8 mouse cellular contexts compared by ENCODE assay signal in the genomic region with DNA sequence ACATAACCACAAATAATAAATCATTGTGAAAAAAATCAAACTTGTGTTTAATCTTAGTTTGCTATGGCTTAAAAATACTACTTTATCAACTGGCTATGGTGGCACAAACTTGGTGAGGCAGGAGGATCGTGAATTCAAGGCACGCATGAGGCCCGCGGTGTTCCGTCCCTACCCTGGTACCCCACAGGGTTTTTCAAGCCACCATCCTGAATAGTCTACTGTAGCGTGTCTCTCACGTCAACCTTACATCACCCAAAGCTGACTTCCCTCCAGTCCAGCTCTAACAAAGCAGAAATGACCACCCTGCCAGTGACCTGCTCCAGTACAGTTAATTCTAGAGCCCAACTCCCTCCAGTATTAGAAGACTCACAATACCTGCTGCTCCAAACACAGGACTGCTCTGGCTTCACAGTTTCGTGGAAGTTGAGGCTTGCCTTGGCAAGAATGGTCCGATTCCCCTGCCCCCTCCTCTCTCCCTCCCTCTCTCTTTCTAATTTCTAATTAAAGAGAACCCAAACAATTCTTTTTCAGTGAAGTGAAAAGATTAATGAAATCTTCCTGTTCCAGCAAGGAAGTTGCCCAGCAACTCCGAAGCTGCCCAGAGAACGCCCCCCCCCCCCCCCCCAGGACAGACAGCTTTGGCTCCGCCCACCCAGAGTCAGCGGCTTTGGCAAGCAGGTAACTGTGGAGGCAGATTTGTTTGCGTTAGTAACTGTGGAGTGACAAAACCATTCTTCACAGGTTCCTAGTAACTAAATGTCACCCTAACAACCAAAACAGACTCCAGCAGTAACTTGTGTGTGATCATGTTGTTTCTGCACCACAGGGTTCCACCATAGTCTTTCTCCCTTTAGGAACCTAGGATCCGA. TPM values are rescaled to one million over a fixed set of nuclear protein-coding genes. Genes with fewer than 3 reads are reported as not detected.
A peak's percentile ranks its signal among the peaks of the same experiment; 100 is the strongest.
DNase-seq lines count a peak whose midpoint lies in the region; ATAC-seq and TF ChIP-seq lines count a peak whose summit lies in the region.

A gene (minus strand): TSS at position 606 of the 869 bp plus-strand sequence.

- no peaks in the 10 kb centered on the region for H3K9me3 ChIP-seq in forebrain, embryonic 15.5 days
- H3K9me3 ChIP-seq in lung, postnatal 0 days (ENCODE audit: low read length), result no peaks in the 10 kb centered on the region

- ATAC-seq in forebrain, embryonic 15.5 days (replicated peaks), result peak; percentile 46; the same call in 1 of the 2 replicates
- peak; percentile 65 for ATAC-seq in lung, postnatal 0 days

- no peak for TF ChIP-seq POLR2A in kidney, adult 2 months (IDR thresholded peaks at IDR 0.05; ENCODE audit: low read depth, low read length)

- no peaks in the 10 kb centered on the region for H3K36me3 ChIP-seq in kidney, adult 2 months (ENCODE audit: control insufficient read depth, insufficient read depth, low read length)
- no peaks in the 10 kb centered on the region for H3K36me3 ChIP-seq in forebrain, embryonic 15.5 days
- no peaks in the 10 kb centered on the region for H3K36me3 ChIP-seq in lung, postnatal 0 days (ENCODE audit: insufficient read depth, low read length)

- H3K4me1 ChIP-seq in kidney, adult 2 months (ENCODE audit: control insufficient read depth, insufficient read depth, low read length), result peaks cover 3% of the 10 kb centered on the region; the same call in 1 of the 2 replicates
- H3K4me1 ChIP-seq in forebrain, embryonic 15.5 days, result peaks cover 9% of the 10 kb centered on the region; the same call in 1 of the 2 replicates
- H3K4me1 ChIP-seq in lung, postnatal 0 days (ENCODE audit: insufficient read depth, low read depth, low read length), result no peaks in the 10 kb centered on the region

- no peak for TF ChIP-seq EP300 in lung, postnatal 0 days (IDR thresholded peaks at IDR 0.05)

- no peak within 1 kb of the TSS for H3K4me2 ChIP-seq in forebrain, embryonic 15.5 days (replicated peaks)
- peak within 1 kb of the TSS; percentile 20; the same call in 1 of the 2 replicates for H3K4me2 ChIP-seq in lung, postnatal 0 days (replicated peaks; ENCODE audit: low read depth, low read length)

- H3K4me3 ChIP-seq in kidney, adult 2 months (ENCODE audit: insufficient read depth, low read depth, low read length), result no peak within 1 kb of the TSS
- H3K4me3 ChIP-seq in forebrain, embryonic 15.5 days, result no peak within 1 kb of the TSS
- no peak within 1 kb of the TSS for H3K4me3 ChIP-seq in lung, postnatal 0 days (ENCODE audit: low read depth, low read length)

- TF ChIP-seq CTCF in kidney, adult 2 months (conservative IDR thresholded peaks at IDR 0.05; ENCODE audit: insufficient read depth, insufficient read length, low read depth, low read length), result no peak
- no peak for TF ChIP-seq CTCF in lung, postnatal 0 days (IDR thresholded peaks at IDR 0.05)

- H3K27ac ChIP-seq in kidney, adult 2 months (ENCODE audit: insufficient read depth, low read depth, low read length), result no peak within 1 kb of the TSS
- no peak within 1 kb of the TSS for H3K27ac ChIP-seq in forebrain, embryonic 15.5 days (replicated peaks)
- H3K27ac ChIP-seq in lung, postnatal 0 days (ENCODE audit: low read length), result no peak within 1 kb of the TSS

- peak; percentile 5 for DNase-seq in kidney, adult 2 months
- no peak for DNase-seq in kidney, postnatal 10 days
- peak; percentile 38 for DNase-seq in R1 (ENCODE audit: low read depth, low spot score)
- DNase-seq in lung, postnatal 0 days (ENCODE audit: low spot score), result peak; percentile 82
- no peak for DNase-seq in ovary, postnatal 36 days (ENCODE audit: low spot score)
- no peak for DNase-seq in cerebellum, postnatal 14 days
- no peak for DNase-seq in layer of hippocampus, adult 9-10 months (ENCODE audit: low spot score)

- 48% methylated on average over 15 of the region's 15 CpGs for WGBS in kidney, adult 2 months
- WGBS in forebrain, embryonic 15.5 days, result 32% methylated on average over 15 of the region's 15 CpGs
- 54% methylated on average over 15 of the region's 15 CpGs for WGBS in lung, postnatal 0 days

- no peak within 1 kb of the TSS for H3K9ac ChIP-seq in forebrain, embryonic 15.5 days (replicated peaks)
- no peak within 1 kb of the TSS for H3K9ac ChIP-seq in lung, postnatal 0 days (replicated peaks; ENCODE audit: low read depth)

- no peaks in the 10 kb centered on the region for H3K27me3 ChIP-seq in kidney, adult 2 months (replicated peaks; ENCODE audit: control insufficient read depth, insufficient read depth, low read length)
- no peaks in the 10 kb centered on the region for H3K27me3 ChIP-seq in forebrain, embryonic 15.5 days
- H3K27me3 ChIP-seq in lung, postnatal 0 days (replicated peaks; ENCODE audit: insufficient read depth, low read length), result no peaks in the 10 kb centered on the region

RNA-seq across cellular contexts. Expression of the gene that starts here (rescaled TPM):
- polyA plus RNA-seq in kidney, adult 2 months (2012; rRNA removed), result 2.1 and 2.5 TPM in 2 replicates
- 0.26 and 0.46 TPM in 2 replicates for polyA plus RNA-seq in forebrain, embryonic 15.5 days (2015; fragmentation: Nextera tagmentation; extraction: Ambion mirVana)
- 2.2 and 3.0 TPM in 2 replicates for polyA plus RNA-seq in lung, postnatal 0 days (2015; fragmentation: Nextera tagmentation; extraction: Ambion mirVana)

Comparison
In these comparisons a context has a peak if more than half of its experiments do, and no peak if none do; other contexts are left out.
1. DNase-seq: peak in kidney, adult 2 months (single experiment), R1 (single experiment) and lung, postnatal 0 days (single experiment); none in kidney, postnatal 10 days (single experiment), ovary, postnatal 36 days (single experiment), cerebellum, postnatal 14 days (0 of 2) and layer of hippocampus, adult 9-10 months (single experiment).
2. Peak in ATAC-seq in forebrain, embryonic 15.5 days; RNA of the gene not detected or under 1 TPM.